Mouse (Mus musculus) olfactory bulb, adult 2 months (tissue): ENCODE results near the gene Hmbs.

Source experiments
- CTCF ChIP-seq: fragments of 200-500 bp; IDR thresholded peaks from 2 replicates; pipeline ENCODE4 v1.5.1; 2012; ENCODE audit warnings: low read depth, mild to moderate bottlenecking, low read length, moderate library complexity; ENCODE audit not compliant: insufficient read depth
- POLR2A ChIP-seq: fragments of 200-500 bp; IDR thresholded peaks from 2 replicates; pipeline ENCODE4 v1.6.1; 2012; ENCODE audit warnings: mild to moderate bottlenecking, low read depth, low read length, moderate library complexity; ENCODE audit not compliant: insufficient read depth

DNA sequence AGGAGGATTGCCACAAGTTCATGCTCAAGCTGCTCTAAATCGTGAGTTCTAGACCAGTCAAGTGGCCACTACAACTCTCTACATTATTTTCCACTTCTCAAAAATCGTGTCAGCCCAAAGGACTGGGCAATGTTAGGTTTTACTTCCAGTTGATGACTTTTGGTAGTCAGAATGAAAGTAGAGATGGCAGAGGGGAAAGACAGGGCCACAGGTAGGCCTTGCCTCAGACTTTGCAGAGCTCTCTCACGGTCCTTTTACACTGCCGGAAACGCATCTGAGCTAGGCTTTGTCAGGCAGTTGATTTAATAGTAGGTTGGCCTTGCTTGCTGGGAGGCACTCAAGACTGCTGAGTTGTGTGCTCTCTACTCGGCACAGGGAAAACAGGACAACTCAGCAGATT lies 19.9 kb downstream of the Hmbs start:
- TF ChIP-seq CTCF (no peak), POLR2A (no peak)
